Comparison of ENCODE assay signal across 8 mouse cellular contexts in genomic region chr6:78512833-78513232, GRCm38 (mm10). TPM values are rescaled to one million over a fixed set of nuclear protein-coding genes. Genes with fewer than 3 reads are reported as not detected.
DNase-seq lines count a peak whose midpoint lies in the region; ATAC-seq and TF ChIP-seq lines count a peak whose summit lies in the region.

No protein-coding gene starts in this region.

- H3K36me3 ChIP-seq in heart, embryonic 10.5 days: no peaks in the 10 kb centered on the region
- H3K36me3 ChIP-seq in forebrain, embryonic 15.5 days: no peaks in the 10 kb centered on the region
- H3K36me3 ChIP-seq in lung, embryonic 14.5 days (ENCODE audit: insufficient read depth): no peaks in the 10 kb centered on the region

- 8% methylated on average over 3 of the region's 3 CpGs for WGBS in heart, embryonic 10.5 days
- 5% methylated on average over 3 of the region's 3 CpGs for WGBS in forebrain, embryonic 15.5 days
- whole genome bisulfite sequencing in lung, embryonic 14.5 days: 1% methylated on average over 3 of the region's 3 CpGs

- peak; percentile 83 for ATAC-seq in forebrain, embryonic 15.5 days (replicated peaks)
- ATAC-seq in lung, embryonic 14.5 days (ENCODE audit: insufficient read depth): peak; percentile 90

- no peak overlapping the region for H3K4me2 ChIP-seq in forebrain, embryonic 15.5 days (replicated peaks)
- no peak overlapping the region for H3K4me2 ChIP-seq in lung, embryonic 14.5 days

- H3K27ac ChIP-seq in heart, embryonic 10.5 days: no peak overlapping the region
- H3K27ac ChIP-seq in forebrain, embryonic 15.5 days (replicated peaks): no peak overlapping the region
- H3K27ac ChIP-seq in lung, embryonic 14.5 days (ENCODE audit: low read depth): no peak overlapping the region

- H3K9ac ChIP-seq in forebrain, embryonic 15.5 days (replicated peaks): no peak overlapping the region
- no peak overlapping the region for H3K9ac ChIP-seq in lung, embryonic 14.5 days

- peak; percentile 80 for TF ChIP-seq CTCF in lung, embryonic 14.5 days (IDR thresholded peaks at IDR 0.05; ENCODE audit: low read depth)

- intact Hi-C loops in heart, postnatal 10 days (cut with DNase I): loop anchor here (2.0 to 5.0 kb wide), 2 partner anchors 182 to 881 kb away; no protein-coding TSS in a partner anchor

- no peaks in the 10 kb centered on the region for H3K9me3 ChIP-seq in heart, embryonic 10.5 days
- no peaks in the 10 kb centered on the region for H3K9me3 ChIP-seq in forebrain, embryonic 15.5 days
- no peaks in the 10 kb centered on the region for H3K9me3 ChIP-seq in lung, embryonic 14.5 days (ENCODE audit: low read depth, low read length)

- H3K27me3 ChIP-seq in heart, embryonic 10.5 days (ENCODE audit: insufficient read depth, poor library complexity, severe bottlenecking): no peaks in the 10 kb centered on the region
- H3K27me3 ChIP-seq in forebrain, embryonic 15.5 days: no peaks in the 10 kb centered on the region
- no peaks in the 10 kb centered on the region for H3K27me3 ChIP-seq in lung, embryonic 14.5 days (ENCODE audit: insufficient read depth, low read length)

- H3K4me3 ChIP-seq in heart, embryonic 10.5 days: no peak overlapping the region
- H3K4me3 ChIP-seq in forebrain, embryonic 15.5 days: no peak overlapping the region
- H3K4me3 ChIP-seq in lung, embryonic 14.5 days (ENCODE audit: low read depth, low read length): no peak overlapping the region

- no peaks in the 10 kb centered on the region for H3K4me1 ChIP-seq in heart, embryonic 10.5 days
- no peaks in the 10 kb centered on the region for H3K4me1 ChIP-seq in forebrain, embryonic 15.5 days
- H3K4me1 ChIP-seq in lung, embryonic 14.5 days (ENCODE audit: insufficient read depth): no peaks in the 10 kb centered on the region

- DNase-seq in heart, postnatal 10 days: peak; percentile 21 to 28
- no peak for DNase-seq in heart, embryonic 10.5 days (ENCODE audit: low spot score)
- DNase-seq in brain, adult 2 months (ENCODE audit: low read depth, low spot score): peak; percentile 77
- peak; percentile 64 for DNase-seq in kidney, postnatal 10 days
- DNase-seq in lung, embryonic 14.5 days: peak; percentile 81
- peak; percentile 51 for DNase-seq in right cerebral cortex, adult 18-20 months
- no peak for DNase-seq in spleen, postnatal 14 days (ENCODE audit: low spot score in 2 of 2)

RNA-seq across cellular contexts. Expression of gene Reg3g, which starts 44.2 kb away (rescaled TPM):
- 1 to 10 TPM in 1 of 2 experiments, not detected in 1; 2.3 TPM for total RNA-seq in heart, postnatal 10 days (2021)
- not detected in 2 replicates for polyA plus RNA-seq in heart, embryonic 10.5 days (2016; fragmentation: Nextera tagmentation; extraction: Ambion mirVana)
- polyA plus RNA-seq in forebrain, embryonic 15.5 days (2015; fragmentation: Nextera tagmentation; extraction: Ambion mirVana): not detected in 2 replicates
- 0.19 TPM in 1 of 2 replicates, not detected in the other for polyA plus RNA-seq in lung, embryonic 14.5 days (2014; fragmentation: Nextera tagmentation; extraction: Ambion mirVana)

Comparison
In these comparisons a context has a peak if more than half of its experiments do, and no peak if none do; other contexts are left out.
1. DNase-seq: peak in heart, postnatal 10 days (2 of 2), brain, adult 2 months (single experiment), kidney, postnatal 10 days (single experiment), lung, embryonic 14.5 days (single experiment) and right cerebral cortex, adult 18-20 months (single experiment); none in heart, embryonic 10.5 days (single experiment) and spleen, postnatal 14 days (0 of 2).